Mouse (Mus musculus) heart, adult 2 months (tissue): Measurements from ENCODE around the gene Smarcb1. TPM values are rescaled to one million over a fixed set of nuclear protein-coding genes. Genes with fewer than 3 reads are reported as not detected.
A peak's percentile ranks its signal among the peaks of the same experiment; 100 is the strongest.

Source experiments
- DNase-seq, 2 experiments: peaks; one replicate each; pipeline ENCODE4 v3.0.0; 2021
- H3K27ac ChIP-seq: fragments of 200-600 bp; 2 replicates; pipeline ENCODE4 v1.8.1; 2022
- H3K27me3 ChIP-seq: fragments of 200-500 bp; 2 replicates; pipeline ENCODE4 v1.6.1; 2012; ENCODE audit warnings: mild to moderate bottlenecking, low read length, inconsistent platforms, mixed read lengths; ENCODE audit not compliant: control insufficient read depth, insufficient read depth
- H3K36me3 ChIP-seq: fragments of 200-500 bp; 2 replicates; pipeline ENCODE4 v1.6.1; 2012; ENCODE audit warnings: low read length, inconsistent platforms; ENCODE audit not compliant: control insufficient read depth, insufficient read depth
- H3K4me1 ChIP-seq: fragments of 200-500 bp; 2 replicates; pipeline ENCODE4 v1.6.1; 2011; ENCODE audit warnings: low read length; ENCODE audit not compliant: control insufficient read depth, insufficient read depth
- H3K4me3 ChIP-seq: fragments of 200-600 bp; 2 replicates; pipeline ENCODE4 v1.8.1; 2022
- H3K79me2 ChIP-seq: fragments of 200-500 bp; replicated peaks from 2 replicates; pipeline ENCODE4 v1.6.1; 2012; ENCODE audit warnings: mild to moderate bottlenecking, inconsistent platforms, low read length, moderate library complexity, mixed read lengths; ENCODE audit not compliant: control insufficient read depth, insufficient read depth
- H3K9ac ChIP-seq: fragments of 200-500 bp; 2 replicates; pipeline ENCODE4 v1.6.1; 2012; ENCODE audit warnings: low read depth, mild to moderate bottlenecking, control low read depth, inconsistent platforms, low read length, mixed read lengths
- CTCF ChIP-seq: fragments of 200-600 bp; IDR thresholded peaks from 2 replicates; pipeline ENCODE4 v1.8.1; 2022; ENCODE audit warnings: antibody characterized with exemption, mild to moderate bottlenecking, moderate library complexity
- EP300 ChIP-seq: fragments of 200-500 bp; IDR thresholded peaks from 2 replicates; pipeline ENCODE4 v1.6.1; 2011; ENCODE audit warnings: low read depth, low read length, control low read depth; ENCODE audit not compliant: insufficient read depth
- POLR2A ChIP-seq: fragments of 200-500 bp; IDR thresholded peaks from 2 replicates; pipeline ENCODE4 v1.6.1; 2011; ENCODE audit warnings: mild to moderate bottlenecking, low read depth, low read length, control low read depth; ENCODE audit not compliant: insufficient read depth
- WGBS: fragments of 180-500 bp; shearing (Covaris S2); methylation state at CpG from one replicate; pipeline ENCODE4 v1.1.7; 2018; 5-methylcytosine and 5-hydroxymethylcytosine counted together
- intact Hi-C: fragments of 180-260 bp; cut with DNase I; formaldehyde crosslinking; loops from one replicate; pipeline ENCODE4 v1.15.1; 2025
- polyA plus RNA-seq: library from polyadenylated mRNA; depleted of rRNA; stranded (reverse); fragments of >200 nt; gene quantifications from 2 replicates; pipeline ENCODE4 v1.2.3, GENCODE M21; 2012
- total RNA-seq, 2 experiments: library from RNA; stranded (reverse); gene quantifications; 2 replicates each; pipeline ENCODE4 v1.2.3; 2021

The Smarcb1 gene
- total and polyA plus RNA-seq, 3 experiments, result 20.0 to 23.3 (median 21.1) TPM

- Histone ChIP-seq H3K36me3 (no peaks in the 10 kb centered on the region), H3K4me3 (no peak overlapping the region), H3K27ac (no peak overlapping the region), H3K79me2 (no peaks in the 10 kb centered on the region), H3K27me3 (no peaks in the 10 kb centered on the region), H3K4me1 (no peaks in the 10 kb centered on the region), H3K9ac (no peak overlapping the region)
- intact Hi-C loops, result no loop called here
- TF ChIP-seq POLR2A (no peak), CTCF (no peak), EP300 (no peak)
- no peak for DNase-seq
- 40% methylated on average over 20 of the region's 20 CpGs for WGBS
These were observed 39.6 kb downstream of the Smarcb1 start for GRCm38 (mm10) chr10:75881578-75882432.

- no peak overlapping the region for H3K27ac ChIP-seq
- no peak overlapping the region for H3K9ac ChIP-seq
- DNase-seq, result no peak
- intact Hi-C loops, result no loop called here
- H3K79me2 ChIP-seq, result no peaks in the 10 kb centered on the region
- no peaks in the 10 kb centered on the region for H3K36me3 ChIP-seq
- WGBS, result 61% methylated on average over 6 of the region's 6 CpGs
- no peaks in the 10 kb centered on the region for H3K27me3 ChIP-seq
- no peaks in the 10 kb centered on the region for H3K4me1 ChIP-seq
- H3K4me3 ChIP-seq, result no peak overlapping the region
- no peak for TF ChIP-seq EP300
- no peak for TF ChIP-seq POLR2A
- TF ChIP-seq CTCF, result no peak
These were observed 40.4 kb downstream of the Smarcb1 start for GRCm38 (mm10) chr10:75880771-75881577.

GRCm38 (mm10) chr10:75880351-75880750 lies 41.1 kb downstream of the Smarcb1 start:
- no peaks in the 10 kb centered on the region for H3K36me3 ChIP-seq
- no peak for TF ChIP-seq EP300
- TF ChIP-seq CTCF, result no peak
- no peak for TF ChIP-seq POLR2A
- H3K4me3 ChIP-seq, result no peak overlapping the region
- no peaks in the 10 kb centered on the region for H3K27me3 ChIP-seq
- no peak overlapping the region for H3K27ac ChIP-seq
- no peak overlapping the region for H3K9ac ChIP-seq
- H3K79me2 ChIP-seq, result no peaks in the 10 kb centered on the region
- 89% methylated on average over 10 of the region's 10 CpGs for WGBS
- DNase-seq, result no peak
- H3K4me1 ChIP-seq, result no peaks in the 10 kb centered on the region
- intact Hi-C loops, result no loop called here

- H3K27me3 ChIP-seq, result no peaks in the 10 kb centered on the region
- 87% methylated on average over 3 of the region's 3 CpGs for WGBS
- H3K79me2 ChIP-seq, result no peaks in the 10 kb centered on the region
- no peak overlapping the region for H3K9ac ChIP-seq
- intact Hi-C loops, result no loop called here
- TF ChIP-seq POLR2A (no peak), CTCF (no peak), EP300 (no peak)
- no peaks in the 10 kb centered on the region for H3K36me3 ChIP-seq
- H3K4me3 ChIP-seq, result no peak overlapping the region
- DNase-seq, result no peak
- no peaks in the 10 kb centered on the region for H3K4me1 ChIP-seq
- no peak overlapping the region for H3K27ac ChIP-seq
These were observed 42.6 kb downstream of the Smarcb1 start for GRCm38 (mm10) chr10:75878836-75879235.

GRCm38 (mm10) chr10:75873543-75874170 lies 47.8 kb downstream of the Smarcb1 start:
- peak overlapping the region; percentile 15; the same call in 1 of the 2 replicates for H3K4me3 ChIP-seq

More at GRCm38 (mm10) chr10:75873543-75874170, 47.8 kb downstream of the Smarcb1 start:
- Histone ChIP-seq H3K4me1 (peaks cover 3% of the 10 kb centered on the region; the same call in 1 of the 2 replicates), H3K79me2 (no peaks in the 10 kb centered on the region), H3K9ac (no peak overlapping the region), H3K27ac (peak overlapping the region; percentile 7; the same call in 1 of the 2 replicates), H3K36me3 (no peaks in the 10 kb centered on the region), H3K27me3 (no peaks in the 10 kb centered on the region)
- intact Hi-C loops, result no loop called here
- 26% methylated on average over 10 of the region's 10 CpGs for WGBS
- no peak for DNase-seq
- TF ChIP-seq POLR2A (no peak), CTCF (no peak), EP300 (no peak)
